Mouse (Mus musculus) CH12.LX (cell line): ENCODE data around the gene Lima1. TPM values are rescaled to one million over a fixed set of nuclear protein-coding genes. Genes with fewer than 3 reads are reported as not detected.

ENCODE experiments used
- DNase-seq: peaks from one replicate; pipeline ENCODE4 v3.0.0-alpha.2; 2013; ENCODE audit errors: extremely low read depth
- H3K27ac ChIP-seq: 2 replicates; pipeline ENCODE4 v1.5.1; 2012; ENCODE audit warnings: low read depth, mild to moderate bottlenecking, control low read depth, moderate library complexity; ENCODE audit not compliant: insufficient read depth
- H3K27me3 ChIP-seq: replicated peaks from 2 replicates; pipeline ENCODE3; 2012; ENCODE audit warnings: inconsistent platforms
- H3K36me3 ChIP-seq, 2 experiments: replicated peaks in 1 of 2; 2 replicates each; pipeline versions ENCODE3 to v1.6.1; 2012; ENCODE audit warnings: inconsistent platforms in 1 of 2, low read length in 1 of 2, mild to moderate bottlenecking in 1 of 2, mixed read lengths in 1 of 2, moderate library complexity in 1 of 2; ENCODE audit not compliant: control insufficient read depth in 1 of 2, insufficient read depth in 1 of 2
- H3K4me1 ChIP-seq, 2 experiments: 2 replicates each; pipeline ENCODE4 v1.6.1; 2012; ENCODE audit warnings: inconsistent platforms in 1 of 2, moderate library complexity in 1 of 2; ENCODE audit not compliant: insufficient read depth in 2 of 2, control insufficient read depth in 1 of 2
- H3K4me2 ChIP-seq: 2 replicates; pipeline ENCODE4 v1.6.1; 2012; ENCODE audit warnings: low read depth, mild to moderate bottlenecking, control low read depth; ENCODE audit not compliant: poor library complexity, insufficient read depth, severe bottlenecking
- H3K4me3 ChIP-seq, 3 experiments: fragments of 150-350 bp in 1 of 3; sonication (generic) in 1 of 3; replicated peaks in 1 of 3; 2 replicates each; pipeline versions ENCODE3 to v1.5.1; 2011 to 2012; ENCODE audit warnings: low read depth in 2 of 3, low read length in 2 of 3, mild to moderate bottlenecking in 2 of 3, moderate library complexity in 2 of 3, control low read depth in 1 of 3, improper control_type of control experiment in 1 of 3, inconsistent platforms in 1 of 3, mixed read lengths in 1 of 3; ENCODE audit not compliant: poor library complexity in 1 of 3
- H3K79me2 ChIP-seq: replicated peaks from 2 replicates; pipeline ENCODE4 v1.6.1; 2012; ENCODE audit warnings: mild to moderate bottlenecking, moderate library complexity; ENCODE audit not compliant: control insufficient read depth, poor library complexity, insufficient read depth, severe bottlenecking; ENCODE audit errors: extremely low read depth
- H3K9ac ChIP-seq: 2 replicates; pipeline ENCODE4 v1.6.1; 2012; ENCODE audit warnings: low read depth, mild to moderate bottlenecking, control low read depth, moderate library complexity; ENCODE audit not compliant: insufficient read depth
- H3K9me3 ChIP-seq: replicated peaks from 2 replicates; pipeline ENCODE3; 2012; ENCODE audit warnings: low read length, inconsistent platforms, mixed read lengths
- BHLHE40 ChIP-seq: IDR thresholded peaks from 2 replicates; pipeline ENCODE4 v1.6.1; 2011; ENCODE audit warnings: mild to moderate bottlenecking, low read depth, low read length, improper control_type of control experiment
- CHD1 ChIP-seq: IDR thresholded peaks from 2 replicates; pipeline ENCODE4 v1.6.1; 2012; ENCODE audit warnings: low read depth, low read length, improper control_type of control experiment, inconsistent platforms
- CHD2 ChIP-seq: IDR thresholded peaks from 2 replicates; pipeline ENCODE4 v1.6.1; 2011; ENCODE audit warnings: low read length, improper control_type of control experiment
- CTCF ChIP-seq, 2 experiments: IDR thresholded peaks in 1 of 2; conservative IDR thresholded peaks in 1 of 2; 2 replicates each; pipeline ENCODE4 v1.5.1; 2011 to 2012; ENCODE audit warnings: low read depth in 2 of 2, low read length in 2 of 2, improper control_type of control experiment in 1 of 2, inconsistent platforms in 1 of 2, mild to moderate bottlenecking in 1 of 2, moderate library complexity in 1 of 2
- ELF1 ChIP-seq: IDR thresholded peaks from 2 replicates; pipeline ENCODE4 v1.6.1; 2014; ENCODE audit warnings: low read depth, mild to moderate bottlenecking, inconsistent platforms, low read length, improper control_type of control experiment
- EP300 ChIP-seq: IDR thresholded peaks from 2 replicates; pipeline ENCODE4 v1.6.1; 2011; ENCODE audit warnings: low read length, improper control_type of control experiment
- ETS1 ChIP-seq: conservative IDR thresholded peaks from 2 replicates; pipeline ENCODE4 v1.6.1; 2012; ENCODE audit warnings: low read depth, mild to moderate bottlenecking, inconsistent platforms, low read length, improper control_type of control experiment, moderate library complexity
- GABPA ChIP-seq: IDR thresholded peaks from 2 replicates; pipeline ENCODE4 v1.6.1; 2012; ENCODE audit warnings: low read depth, low read length, improper control_type of control experiment, inconsistent platforms; ENCODE audit not compliant: insufficient replicate concordance
- HCFC1 ChIP-seq: IDR thresholded peaks from 2 replicates; pipeline ENCODE4 v1.6.1; 2012; ENCODE audit warnings: low read depth, mild to moderate bottlenecking, inconsistent platforms, low read length, improper control_type of control experiment
- IRF4 ChIP-seq: IDR thresholded peaks from 2 replicates; pipeline ENCODE4 v1.6.1; 2014; ENCODE audit warnings: low read depth, mild to moderate bottlenecking, inconsistent platforms, low read length, improper control_type of control experiment
- JUN ChIP-seq: IDR thresholded peaks from 2 replicates; pipeline ENCODE4 v1.6.1; 2011; ENCODE audit warnings: low read depth, mild to moderate bottlenecking, low read length, improper control_type of control experiment, moderate library complexity; ENCODE audit not compliant: insufficient read depth
- MAFK ChIP-seq: IDR thresholded peaks from 2 replicates; pipeline ENCODE4 v1.6.1; 2011; ENCODE audit warnings: low read length, improper control_type of control experiment; ENCODE audit not compliant: insufficient replicate concordance
- MYC ChIP-seq: IDR thresholded peaks from 2 replicates; pipeline ENCODE4 v1.6.1; 2011; ENCODE audit warnings: low read depth, mild to moderate bottlenecking, improper control_type of control experiment, low read length
- NELFE ChIP-seq: IDR thresholded peaks from 2 replicates; pipeline ENCODE4 v1.6.1; 2011; ENCODE audit warnings: low read depth, low read length, improper control_type of control experiment
- NRF1 ChIP-seq: IDR thresholded peaks from 2 replicates; pipeline ENCODE4 v1.6.1; 2014; ENCODE audit warnings: low read depth, mild to moderate bottlenecking, inconsistent platforms, low read length, improper control_type of control experiment, moderate library complexity
- PAX5 ChIP-seq: IDR thresholded peaks from 2 replicates; pipeline ENCODE4 v1.6.1; 2012; ENCODE audit warnings: low read length, inconsistent platforms, mixed read lengths
- POLR2A ChIP-seq: IDR thresholded peaks from 2 replicates; pipeline ENCODE4 v1.6.1; 2011; ENCODE audit warnings: low read depth, mild to moderate bottlenecking, improper control_type of control experiment, low read length
- POLR2AphosphoS2 ChIP-seq: IDR thresholded peaks from 2 replicates; pipeline ENCODE4 v1.6.1; 2011; ENCODE audit warnings: low read depth, low read length, improper control_type of control experiment
- SIN3A ChIP-seq: IDR thresholded peaks from 2 replicates; pipeline ENCODE4 v1.6.1; 2012; ENCODE audit warnings: low read length, improper control_type of control experiment, inconsistent platforms
- USF1 ChIP-seq: IDR thresholded peaks from 2 replicates; pipeline ENCODE4 v1.6.1; 2014; ENCODE audit warnings: low read depth, mild to moderate bottlenecking, inconsistent platforms, low read length, improper control_type of control experiment
- USF2 ChIP-seq: conservative IDR thresholded peaks from 2 replicates; pipeline ENCODE4 v1.6.1; 2011; ENCODE audit warnings: low read depth, low read length, improper control_type of control experiment
- ZKSCAN1 ChIP-seq: IDR thresholded peaks from 2 replicates; pipeline ENCODE4 v1.6.1; 2012; ENCODE audit warnings: low read depth, inconsistent platforms, low read length, improper control_type of control experiment, borderline replicate concordance
- ZMIZ1 ChIP-seq: IDR thresholded peaks from 2 replicates; pipeline ENCODE4 v1.6.1; 2012; ENCODE audit warnings: low read depth, mild to moderate bottlenecking, inconsistent platforms, low read length, improper control_type of control experiment
- dilution Hi-C: fragments of 300-500 bp; cut with MboI; formaldehyde crosslinking; loops from 2 replicates; pipeline ENCODE4 v1.14.3; 2020; ENCODE audit warnings: low sequenced_read_pairs; ENCODE audit not compliant: extremely low pct_unique_long_range_greater_than_20kb, extremely low pct_ligation_motif_present
- in situ Hi-C: fragments of 300-500 bp; cut with MboI; formaldehyde crosslinking; loops from 3 replicates; pipeline ENCODE4 v1.14.3; 2019; ENCODE audit warnings: low sequenced_read_pairs, low pct_ligation_motif_present, low pct_unique_long_range_greater_than_20kb, mixed read lengths
- polyA plus RNA-seq: library from polyadenylated mRNA; unstranded; fragments of >175 nt; gene quantifications from 2 replicates; pipeline ENCODE4 v1.2.1, GENCODE M21; 2012; ENCODE audit warnings: low read depth; ENCODE audit not compliant: insufficient read length
- total RNA-seq, 2 experiments: library from RNA; depleted of rRNA; stranded (reverse); fragments of 300-350 nt in 1 of 2; fragments of >200 nt in 1 of 2; gene quantifications; 2 replicates each; pipeline ENCODE4 v1.2.3; 2012 to 2014

Lima1 gene
- total and polyA plus RNA-seq, 3 experiments, result 10.3 to 26.9 (median 18.7) TPM

GRCm38 (mm10) chr15:99807776-99808735, 67.2 kb downstream of the Lima1 start:
- TF ChIP-seq ZMIZ1, result no peak
- no peak for TF ChIP-seq MAFK
- TF ChIP-seq GABPA, result no peak
- no peak for TF ChIP-seq EP300
- no peak for TF ChIP-seq POLR2AphosphoS2
- no peak for TF ChIP-seq POLR2A
- TF ChIP-seq CTCF (conservative IDR thresholded peaks at IDR 0.05 in 1 of 2, IDR thresholded peaks at IDR 0.05 in 1 of 2; ENCODE audit: low read depth in 2 of 2, low read length in 2 of 2), result no peak
- TF ChIP-seq CHD1, result no peak
- no peak for TF ChIP-seq NELFE
- no peak for TF ChIP-seq SIN3A
- no peak for TF ChIP-seq USF1
- no peak for TF ChIP-seq ZKSCAN1
- no peak for TF ChIP-seq USF2
- no peak for TF ChIP-seq ETS1
- no peak for TF ChIP-seq CHD2
- no peak for TF ChIP-seq NRF1
- TF ChIP-seq IRF4, result no peak
- no peak for TF ChIP-seq HCFC1
- no peak for TF ChIP-seq ELF1
- TF ChIP-seq JUN, result no peak
- Histone ChIP-seq H3K36me3 (peaks cover 15 to 38% of the 10 kb centered on the region in 2 experiments), H3K9me3 (no peaks in the 10 kb centered on the region), H3K27ac (no peak overlapping the region), H3K79me2 (no peaks in the 10 kb centered on the region; the same call in 1 of the 2 replicates), H3K4me1 (peaks cover 14 to 47% of the 10 kb centered on the region in 2 experiments), H3K4me2 (no peak overlapping the region), H3K27me3 (no peaks in the 10 kb centered on the region), H3K4me3 (no peak overlapping the region), H3K9ac (no peak overlapping the region)
- no peak for DNase-seq
- dilution Hi-C loops, result no loop called here
- in situ Hi-C loops, result no loop called here

DNA sequence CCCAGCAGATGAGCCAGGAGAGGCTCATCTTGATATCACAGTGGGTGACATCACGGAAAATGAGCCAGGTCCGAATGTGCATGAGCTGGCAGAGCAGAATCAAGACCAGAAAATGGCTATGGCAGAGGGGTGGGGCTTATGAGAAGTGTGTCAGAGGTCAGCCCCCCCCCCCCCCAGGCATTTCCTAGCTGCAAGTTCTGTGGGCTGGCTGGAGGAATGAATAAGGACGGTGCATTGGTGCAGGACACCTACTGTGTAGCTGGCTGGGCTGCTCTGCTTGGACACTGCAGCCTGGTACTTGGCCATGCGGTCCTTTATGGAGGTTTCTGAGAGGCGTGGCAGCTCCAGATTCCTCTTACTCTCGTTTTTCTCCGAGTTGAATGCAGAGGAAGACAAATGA, 69.1 kb downstream of the Lima1 start:
- in situ Hi-C loops (no loop called here), dilution Hi-C loops (no loop called here)
- no peaks in the 10 kb centered on the region; the same call in 1 of the 2 replicates for H3K79me2 ChIP-seq
- no peaks in the 10 kb centered on the region for H3K9me3 ChIP-seq
- H3K27me3 ChIP-seq, result no peaks in the 10 kb centered on the region
- DNase-seq, result peak; percentile 81
- TF ChIP-seq CHD2 (no peak), GABPA (no peak), BHLHE40 (0 out of 2 replicates have a peak, but pooled peaks have one; percentile 2), PAX5 (no peak), MYC (0 out of 2 replicates have a peak, but pooled peaks have one; percentile 1), ETS1 (no peak)
- no peak overlapping the region for H3K9ac ChIP-seq
- H3K4me1 ChIP-seq, result peaks cover 6 to 28% of the 10 kb centered on the region in 2 experiments
- H3K27ac ChIP-seq, result no peak overlapping the region
- peaks cover 17 to 51% of the 10 kb centered on the region in 2 experiments for H3K36me3 ChIP-seq
- no peak overlapping the region for H3K4me2 ChIP-seq
- no peak overlapping the region for H3K4me3 ChIP-seq
